Mouse (Mus musculus) forebrain, embryonic 10.5 days (tissue): ENCODE data around the gene Crnn. TPM values are rescaled to one million over a fixed set of nuclear protein-coding genes. Genes with fewer than 3 reads are reported as not detected.

Source experiments
- polyA plus RNA-seq: library from polyadenylated mRNA; unstranded; fragments of >200 nt; fragmentation: Nextera tagmentation; extraction: Ambion mirVana; gene quantifications from 2 replicates; pipeline ENCODE4 v1.2.1, GENCODE M21; 2016

The Crnn gene
- polyA plus RNA-seq, 1 experiment from 2014 or later = not detected

Other genes starting within 250 kb of the Crnn start
- gene Lce3a, start 218.6 kb upstream of the Crnn start, polyA plus RNA-seq = not detected in 2 replicates
- not detected in 2 replicates for gene Lce3b, start 211.8 kb upstream of the Crnn start, polyA plus RNA-seq
- gene Lce3c, start 200.3 kb upstream of the Crnn start, polyA plus RNA-seq = not detected in 2 replicates
- not detected in 2 replicates for gene Lce3d, start 187.4 kb upstream of the Crnn start, polyA plus RNA-seq
- not detected in 2 replicates for gene Lce3e, start 177.7 kb upstream of the Crnn start, polyA plus RNA-seq
- gene Lce3f, start 152.6 kb upstream of the Crnn start, polyA plus RNA-seq = not detected in 2 replicates
- 0.31 TPM in 1 of 2 replicates, not detected in the other for gene Crct1, start 129.1 kb upstream of the Crnn start, polyA plus RNA-seq
- gene Lce1m, start 125.7 kb upstream of the Crnn start, polyA plus RNA-seq = not detected in 2 replicates
- gene Gm4858, start 76.0 kb upstream of the Crnn start, polyA plus RNA-seq = not detected in 2 replicates
- not detected in 2 replicates for gene Flg2, start 52.5 kb downstream of the Crnn start, polyA plus RNA-seq
- gene Flg, start 128.7 kb downstream of the Crnn start, polyA plus RNA-seq = not detected in 2 replicates
- gene Hrnr, start 175.0 kb downstream of the Crnn start, polyA plus RNA-seq = not detected in 2 replicates
- not detected in 2 replicates for gene Rptn, start 248.9 kb downstream of the Crnn start, polyA plus RNA-seq